Mouse (Mus musculus): ENCODE results near the gene Rgs6.

DNA sequence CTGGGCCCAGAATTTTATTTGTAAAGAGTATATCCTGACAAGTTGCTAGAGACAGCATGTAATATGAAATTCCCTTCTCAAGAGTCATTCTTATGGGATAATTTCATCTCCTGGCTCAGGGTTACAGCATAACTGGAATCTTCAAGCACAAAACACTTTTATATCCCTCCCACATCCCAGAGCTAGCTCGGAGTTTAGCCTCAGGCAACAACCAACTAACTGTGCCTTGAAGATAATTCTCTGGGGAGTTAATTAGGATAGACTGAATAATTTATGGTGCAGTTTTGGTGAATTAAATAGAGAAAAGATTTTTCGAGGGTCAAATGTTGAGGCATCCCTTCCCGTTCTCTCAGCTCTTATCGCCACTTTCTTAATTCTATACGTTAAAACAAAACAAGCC, 214.6 kb downstream of the Rgs6 start:
- TF ChIP-seq CTCF (IDR thresholded peaks at IDR 0.05; ENCODE audit: extremely low read depth, insufficient read length, insufficient replicate concordance, low read depth, low read length) (no peak), POLR2A (IDR thresholded peaks at IDR 0.05; ENCODE audit: low read depth, low read length) (no peak)

Measured in small intestine, adult 2 months (tissue).